In the genomic region with DNA sequence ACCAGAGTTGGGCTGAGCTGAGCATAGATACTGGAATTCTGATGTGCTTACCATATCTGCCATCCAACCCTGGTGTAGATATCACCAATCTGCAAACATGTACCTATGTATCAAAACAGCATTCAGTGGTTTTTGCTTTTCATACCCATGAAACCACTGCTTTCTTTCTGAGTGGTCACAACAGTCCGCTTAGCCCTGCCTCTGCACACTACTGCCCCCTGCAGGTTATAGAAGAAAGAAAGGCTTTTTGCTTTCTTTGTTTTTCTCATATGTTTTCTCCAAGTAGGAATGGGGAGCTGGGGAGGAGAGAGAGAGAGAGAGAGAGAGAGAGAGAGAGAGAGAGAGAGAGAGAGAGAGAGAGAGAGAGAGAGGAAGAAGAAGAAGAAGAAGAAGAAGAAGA, we compare ENCODE assay signal across 10 mouse cellular contexts.
DNase-seq lines count a peak whose midpoint lies in the region; ATAC-seq and TF ChIP-seq lines count a peak whose summit lies in the region.
"Had no signal": no experiment of that assay in that cellular context is flagged by ENCODE, and none has a peak within 500 bp of the region (broad histone marks: within the 10 kb centered on the region; RNA-seq: fewer than 3 reads in every experiment).

No protein-coding gene starts in this region.

- no peaks in the 10 kb centered on the region for H3K27me3 ChIP-seq in heart, postnatal 0 days (ENCODE audit: control insufficient read depth, insufficient read depth, low read length)
- no peaks in the 10 kb centered on the region for H3K27me3 ChIP-seq in midbrain, postnatal 0 days (ENCODE audit: insufficient read depth, low read length)
- no peaks in the 10 kb centered on the region for H3K27me3 ChIP-seq in midbrain, embryonic 16.5 days (ENCODE audit: control insufficient read depth, insufficient read depth, low read depth, low read length)
- H3K27me3 ChIP-seq: heart, embryonic 15.5 days had no signal

- no peak overlapping the region for H3K27ac ChIP-seq in heart, postnatal 0 days (ENCODE audit: low read depth)
- H3K27ac ChIP-seq in midbrain, postnatal 0 days (ENCODE audit: low read depth, low read length) = no peak overlapping the region
- H3K27ac ChIP-seq in midbrain, embryonic 16.5 days (ENCODE audit: low read length) = no peak overlapping the region
- H3K27ac ChIP-seq: heart, embryonic 15.5 days; macrophage had no signal

- WGBS in heart, postnatal 0 days = 6% methylated on average over 1 of the region's 1 CpGs
- 5% methylated on average over 1 of the region's 1 CpGs for WGBS in midbrain, postnatal 0 days
- 10% methylated on average over 1 of the region's 1 CpGs for WGBS in midbrain, embryonic 16.5 days

- TF ChIP-seq CTCF in heart, postnatal 0 days (IDR thresholded peaks at IDR 0.05; ENCODE audit: low read depth) = peak; percentile 66
- TF ChIP-seq CTCF in midbrain, postnatal 0 days (IDR thresholded peaks at IDR 0.05) = peak; percentile 77

- H3K4me3 ChIP-seq in heart, postnatal 0 days (ENCODE audit: low read depth, low read length) = no peak overlapping the region
- no peak overlapping the region for H3K4me3 ChIP-seq in midbrain, postnatal 0 days (ENCODE audit: low read depth, low read length)
- H3K4me3 ChIP-seq in midbrain, embryonic 16.5 days (ENCODE audit: low read depth, low read length) = no peak overlapping the region
- H3K4me3 ChIP-seq: heart, embryonic 15.5 days had no signal

- H3K4me2 ChIP-seq in heart, postnatal 0 days (ENCODE audit: low read depth, low read length) = no peak overlapping the region
- no peak overlapping the region for H3K4me2 ChIP-seq in midbrain, postnatal 0 days (ENCODE audit: low read depth, low read length, poor library complexity, severe bottlenecking)
- H3K4me2 ChIP-seq in midbrain, embryonic 16.5 days (ENCODE audit: low read length) = no peak overlapping the region
- H3K4me2 ChIP-seq: heart, embryonic 15.5 days had no signal

- peak; percentile 43 for DNase-seq in heart, postnatal 0 days (ENCODE audit: low spot score)
- no peak for DNase-seq in heart, adult 8-10 months (ENCODE audit: low spot score)
- DNase-seq in midbrain, postnatal 0 days (ENCODE audit: low spot score) = peak; percentile 66
- peak; percentile 68 for DNase-seq in embryo, embryonic 10 days (ENCODE audit: low spot score)
- peak; percentile 37 for DNase-seq in retina, postnatal 7 days (ENCODE audit: low read depth, low spot score)
- DNase-seq in layer of hippocampus, adult 8-10 months (ENCODE audit: low spot score in 2 of 2) = no peak
- DNase-seq in B cell, adult 2 months = no peak

- no peaks in the 10 kb centered on the region for H3K36me3 ChIP-seq in heart, postnatal 0 days (replicated peaks; ENCODE audit: control insufficient read depth, insufficient read depth, low read length)
- H3K36me3 ChIP-seq in midbrain, postnatal 0 days (ENCODE audit: insufficient read depth, low read length) = no peaks in the 10 kb centered on the region
- H3K36me3 ChIP-seq in midbrain, embryonic 16.5 days (ENCODE audit: control insufficient read depth, insufficient read depth, low read length) = no peaks in the 10 kb centered on the region
- H3K36me3 ChIP-seq: heart, embryonic 15.5 days had no signal

- no peak overlapping the region for H3K9ac ChIP-seq in heart, postnatal 0 days (replicated peaks; ENCODE audit: low read depth, low read length)
- no peak overlapping the region for H3K9ac ChIP-seq in midbrain, postnatal 0 days (replicated peaks; ENCODE audit: low read length, poor library complexity, severe bottlenecking)
- H3K9ac ChIP-seq in midbrain, embryonic 16.5 days (ENCODE audit: low read depth, low read length) = no peak overlapping the region
- H3K9ac ChIP-seq: heart, embryonic 15.5 days had no signal

- no peak for TF ChIP-seq EP300 in heart, postnatal 0 days (IDR thresholded peaks at IDR 0.05; ENCODE audit: low read depth)

- H3K4me1 ChIP-seq in heart, postnatal 0 days (ENCODE audit: control insufficient read depth, insufficient read depth) = no peaks in the 10 kb centered on the region
- no peaks in the 10 kb centered on the region for H3K4me1 ChIP-seq in midbrain, postnatal 0 days (ENCODE audit: insufficient read depth, low read length)
- no peaks in the 10 kb centered on the region; the same call in 1 of the 2 replicates for H3K4me1 ChIP-seq in midbrain, embryonic 16.5 days (ENCODE audit: control insufficient read depth, insufficient read depth, low read length)
- H3K4me1 ChIP-seq: heart, embryonic 15.5 days had no signal

- no peaks in the 10 kb centered on the region for H3K9me3 ChIP-seq in heart, postnatal 0 days (replicated peaks; ENCODE audit: control insufficient read depth, low read length)
- H3K9me3 ChIP-seq in midbrain, postnatal 0 days (ENCODE audit: low read length) = no peaks in the 10 kb centered on the region
- no peaks in the 10 kb centered on the region for H3K9me3 ChIP-seq in midbrain, embryonic 16.5 days (replicated peaks; ENCODE audit: control insufficient read depth, low read length, poor library complexity, severe bottlenecking)
- H3K9me3 ChIP-seq: heart, embryonic 15.5 days had no signal

- no peak for ATAC-seq in heart, postnatal 0 days (ENCODE audit: insufficient read depth, low read depth)
- ATAC-seq in midbrain, postnatal 0 days (ENCODE audit: low FRiP score) = no peak
- ATAC-seq in midbrain, embryonic 16.5 days = no peak

Comparison
In these comparisons a context has a peak if more than half of its experiments do, and no peak if none do; other contexts are left out.
1. DNase-seq: peak in heart, postnatal 0 days (single experiment), midbrain, postnatal 0 days (single experiment), embryo, embryonic 10 days (single experiment) and retina, postnatal 7 days (single experiment); none in heart, adult 8-10 months (single experiment), layer of hippocampus, adult 8-10 months (0 of 2) and B cell, adult 2 months (0 of 2).